Mouse (Mus musculus) midbrain, embryonic 10.5 days (tissue): ENCODE measurements around the gene Grk3. TPM values are rescaled to one million over a fixed set of nuclear protein-coding genes. Genes with fewer than 3 reads are reported as not detected.

Source experiments
- DNase-seq: peaks from one replicate; pipeline ENCODE4 v3.0.0-alpha.2; 2017; ENCODE audit warnings: low spot score
- H3K27ac ChIP-seq: fragments of 300-500 bp; sonication (generic); replicated peaks from 2 replicates; pipeline ENCODE4 v1.5.1; 2016; ENCODE audit warnings: mild to moderate bottlenecking
- H3K27me3 ChIP-seq: fragments of 300-500 bp; sonication (generic); 2 replicates; pipeline ENCODE4 v1.6.1; 2016; ENCODE audit warnings: low read depth, mild to moderate bottlenecking; ENCODE audit not compliant: poor library complexity, severe bottlenecking
- H3K36me3 ChIP-seq: fragments of 300-500 bp; sonication (generic); 2 replicates; pipeline ENCODE4 v1.6.1; 2016; ENCODE audit warnings: mild to moderate bottlenecking, moderate library complexity
- H3K4me1 ChIP-seq: fragments of 300-500 bp; sonication (generic); 2 replicates; pipeline ENCODE4 v1.6.1; 2016
- H3K4me3 ChIP-seq: fragments of 300-500 bp; sonication (generic); 2 replicates; pipeline ENCODE4 v1.5.1; 2016; ENCODE audit warnings: mild to moderate bottlenecking, moderate library complexity
- H3K9me3 ChIP-seq: fragments of 300-500 bp; sonication (generic); replicated peaks from 2 replicates; pipeline ENCODE4 v1.6.1; 2016; ENCODE audit warnings: mild to moderate bottlenecking
- WGBS: fragments of 180-500 bp; shearing (Covaris S2); methylation state at CpG from one replicate; pipeline ENCODE4 v1.1.7; 2016; 5-methylcytosine and 5-hydroxymethylcytosine counted together
- polyA plus RNA-seq: library from polyadenylated mRNA; unstranded; fragments of >200 nt; fragmentation: Nextera tagmentation; extraction: Ambion mirVana; gene quantifications from 2 replicates; pipeline ENCODE4 v1.2.1, GENCODE M21; 2016

The Grk3 gene
- polyA plus RNA-seq, 1 experiment from 2014 or later, result 5.2 TPM

GRCm38 (mm10) chr5:113030082-113030481, 14.5 kb upstream of the Grk3 start:
- WGBS, result 78% methylated on average over 3 of the region's 3 CpGs
- no peak overlapping the region for H3K27ac ChIP-seq
- H3K27me3 ChIP-seq, result no peaks in the 10 kb centered on the region
- DNase-seq, result no peak
- peaks cover 13% of the 10 kb centered on the region for H3K4me1 ChIP-seq
- no peak overlapping the region for H3K4me3 ChIP-seq
- H3K36me3 ChIP-seq, result no peaks in the 10 kb centered on the region
- no peaks in the 10 kb centered on the region for H3K9me3 ChIP-seq

GRCm38 (mm10) chr5:113026706-113027105, 11.1 kb upstream of the Grk3 start:
- no peak overlapping the region for H3K27ac ChIP-seq
- no peaks in the 10 kb centered on the region for H3K9me3 ChIP-seq
- 84% methylated on average over 5 of the region's 5 CpGs for WGBS
- peaks cover 34% of the 10 kb centered on the region for H3K4me1 ChIP-seq
- no peaks in the 10 kb centered on the region for H3K36me3 ChIP-seq
- H3K4me3 ChIP-seq, result no peak overlapping the region
- H3K27me3 ChIP-seq, result peaks cover 4% of the 10 kb centered on the region; the same call in 1 of the 2 replicates
- no peak for DNase-seq

- Histone ChIP-seq H3K9me3 (no peaks in the 10 kb centered on the region), H3K4me1 (peaks cover 25% of the 10 kb centered on the region), H3K4me3 (peak overlapping the region; percentile 20; the same call in 1 of the 2 replicates), H3K27me3 (peaks cover 4% of the 10 kb centered on the region; the same call in 1 of the 2 replicates), H3K36me3 (no peaks in the 10 kb centered on the region), H3K27ac (peak overlapping the region; percentile 63)
- DNase-seq, result peak; percentile 31
- WGBS, result 44% methylated on average over 18 of the region's 18 CpGs
Measured at GRCm38 (mm10) chr5:113024154-113024764, 8.7 kb upstream of the Grk3 start.

- WGBS, result 71% methylated on average over 8 of the region's 8 CpGs
- no peak overlapping the region for H3K4me3 ChIP-seq
Measured at GRCm38 (mm10) chr5:113018190-113018589, 2.6 kb upstream of the Grk3 start.

GRCm38 (mm10) chr5:113017004-113017403, 1.4 kb upstream of the Grk3 start:
- Histone ChIP-seq H3K27me3 (peaks cover 32% of the 10 kb centered on the region), H3K36me3 (no peaks in the 10 kb centered on the region), H3K9me3 (no peaks in the 10 kb centered on the region), H3K4me3 (no peak overlapping the region), H3K4me1 (peaks cover 26% of the 10 kb centered on the region), H3K27ac (no peak overlapping the region)
- no peak for DNase-seq
- WGBS, result 87% methylated on average over 1 of the region's 1 CpGs

More at GRCm38 (mm10) chr5:113018190-113018589, 2.6 kb upstream of the Grk3 start:
- no peaks in the 10 kb centered on the region for H3K36me3 ChIP-seq
- H3K4me1 ChIP-seq, result peaks cover 29% of the 10 kb centered on the region
- H3K27me3 ChIP-seq, result peaks cover 32% of the 10 kb centered on the region
- no peaks in the 10 kb centered on the region for H3K9me3 ChIP-seq
- no peak for DNase-seq
- H3K27ac ChIP-seq, result no peak overlapping the region

- no peak for DNase-seq
- WGBS, result 3% methylated on average over 14 of the region's 14 CpGs
- Histone ChIP-seq H3K4me3 (peak overlapping the region; percentile 71), H3K36me3 (no peaks in the 10 kb centered on the region), H3K27me3 (peaks cover 32% of the 10 kb centered on the region), H3K27ac (peak overlapping the region; percentile 85), H3K4me1 (peaks cover 26% of the 10 kb centered on the region), H3K9me3 (no peaks in the 10 kb centered on the region)
Measured at GRCm38 (mm10) chr5:113014808-113015235, 769 bp downstream of the Grk3 start.

GRCm38 (mm10) chr5:113014111-113014807, 1.3 kb downstream of the Grk3 start:
- Histone ChIP-seq H3K36me3 (no peaks in the 10 kb centered on the region), H3K9me3 (no peaks in the 10 kb centered on the region), H3K4me1 (peaks cover 26% of the 10 kb centered on the region), H3K27ac (no peak overlapping the region), H3K4me3 (peak overlapping the region; percentile 71), H3K27me3 (peaks cover 32% of the 10 kb centered on the region)
- DNase-seq, result no peak
- WGBS, result 69% methylated on average over 16 of the region's 16 CpGs

- Histone ChIP-seq H3K4me3 (no peak overlapping the region), H3K9me3 (no peaks in the 10 kb centered on the region), H3K36me3 (no peaks in the 10 kb centered on the region), H3K27ac (no peak overlapping the region), H3K27me3 (peaks cover 32% of the 10 kb centered on the region), H3K4me1 (peaks cover 28% of the 10 kb centered on the region)
- WGBS, result 90% methylated on average over 10 of the region's 10 CpGs
- DNase-seq, result no peak
Measured at GRCm38 (mm10) chr5:113011926-113012325, 3.7 kb downstream of the Grk3 start.

GRCm38 (mm10) chr5:113009183-113009820, 6.3 kb downstream of the Grk3 start:
- no peaks in the 10 kb centered on the region for H3K36me3 ChIP-seq
- H3K27ac ChIP-seq, result no peak overlapping the region
- H3K9me3 ChIP-seq, result no peaks in the 10 kb centered on the region
- peaks cover 13% of the 10 kb centered on the region for H3K4me1 ChIP-seq
- peaks cover 10% of the 10 kb centered on the region for H3K27me3 ChIP-seq
- no peak overlapping the region for H3K4me3 ChIP-seq
- WGBS, result 91% methylated on average over 8 of the region's 8 CpGs
- DNase-seq, result no peak

- Histone ChIP-seq H3K27ac (no peak overlapping the region), H3K27me3 (peaks cover 2% of the 10 kb centered on the region; the same call in 1 of the 2 replicates), H3K36me3 (no peaks in the 10 kb centered on the region), H3K9me3 (no peaks in the 10 kb centered on the region), H3K4me3 (no peak overlapping the region), H3K4me1 (0 out of 2 replicates have a peak, but pooled peaks cover 9% of the 10 kb centered on the region)
- DNase-seq, result no peak
- 96% methylated on average over 2 of the region's 2 CpGs for WGBS
Measured at GRCm38 (mm10) chr5:113008496-113008895, 7.1 kb downstream of the Grk3 start.

GRCm38 (mm10) chr5:113006997-113007396, 8.6 kb downstream of the Grk3 start:
- no peak for DNase-seq
- H3K27me3 ChIP-seq, result no peaks in the 10 kb centered on the region
- no peak overlapping the region for H3K4me3 ChIP-seq
- no peaks in the 10 kb centered on the region for H3K36me3 ChIP-seq
- H3K27ac ChIP-seq, result no peak overlapping the region
- H3K4me1 ChIP-seq, result peaks cover 12% of the 10 kb centered on the region
- H3K9me3 ChIP-seq, result no peaks in the 10 kb centered on the region
- WGBS, result 89% methylated on average over 7 of the region's 7 CpGs

GRCm38 (mm10) chr5:113005941-113006391, 9.6 kb downstream of the Grk3 start:
- Histone ChIP-seq H3K27me3 (no peaks in the 10 kb centered on the region), H3K9me3 (no peaks in the 10 kb centered on the region), H3K4me1 (peaks cover 12% of the 10 kb centered on the region), H3K27ac (no peak overlapping the region), H3K4me3 (no peak overlapping the region), H3K36me3 (no peaks in the 10 kb centered on the region)
- WGBS, result 88% methylated on average over 7 of the region's 7 CpGs
- no peak for DNase-seq
